Mouse (Mus musculus): ENCODE results near the gene Sdc4.

Sdc4 gene

GRCm38 (mm10) chr2:164403396-164404081 is 40.1 kb downstream of the Sdc4 start:
- DNase-seq (ENCODE audit: low spot score in 2 of 2), result no peak

- DNase-seq (ENCODE audit: low spot score in 2 of 2), result peak in 1 of 2 experiments; percentile 69
Measured at GRCm38 (mm10) chr2:164402906-164403305, 40.8 kb downstream of the Sdc4 start, which contains the start of gene Rbpjl. Rbpjl (plus strand) TSS chr2:164403141.

- no peak for DNase-seq (ENCODE audit: low spot score in 2 of 2)
Measured at GRCm38 (mm10) chr2:164396911-164397310, 46.8 kb downstream of the Sdc4 start.

- DNase-seq (ENCODE audit: low spot score in 2 of 2), result no peak
Measured at GRCm38 (mm10) chr2:164396076-164396475, 47.6 kb downstream of the Sdc4 start.

GRCm38 (mm10) chr2:164393126-164393525 is 50.6 kb downstream of the Sdc4 start:
- no peak for DNase-seq (ENCODE audit: low spot score in 2 of 2)

- DNase-seq (ENCODE audit: low spot score in 2 of 2), result peak in 1 of 2 experiments; percentile 87
Measured at GRCm38 (mm10) chr2:164389499-164389898, 54.2 kb downstream of the Sdc4 start.

- DNase-seq (ENCODE audit: low spot score in 2 of 2), result peak in 1 of 2 experiments; percentile 44
Measured at GRCm38 (mm10) chr2:164389020-164389419, 54.7 kb downstream of the Sdc4 start, which contains the start of gene Slpi. Slpi (minus strand) TSS chr2:164389095.

GRCm38 (mm10) chr2:164386953-164387352 is 56.7 kb downstream of the Sdc4 start:
- DNase-seq (ENCODE audit: low spot score in 2 of 2), result peak in 1 of 2 experiments; percentile 75

GRCm38 (mm10) chr2:164385927-164386763 is 57.5 kb downstream of the Sdc4 start:
- DNase-seq (ENCODE audit: low spot score in 2 of 2), result peak in 1 of 2 experiments; percentile 49

- DNase-seq (ENCODE audit: low spot score in 2 of 2), result no peak
Measured at GRCm38 (mm10) chr2:164383656-164384399, 59.9 kb downstream of the Sdc4 start.

- no peak for DNase-seq (ENCODE audit: low spot score in 2 of 2)
Measured at GRCm38 (mm10) chr2:164382971-164383370, 60.7 kb downstream of the Sdc4 start.

- no peak for DNase-seq (ENCODE audit: low spot score in 2 of 2)
Measured at GRCm38 (mm10) chr2:164381726-164382125, 62.0 kb downstream of the Sdc4 start.

- no peak for DNase-seq (ENCODE audit: low spot score in 2 of 2)
Measured at GRCm38 (mm10) chr2:164377478-164378426, 65.9 kb downstream of the Sdc4 start.
